Mouse (Mus musculus): ENCODE measurements around the gene Naaladl1.

- no peak for TF ChIP-seq CTCF (IDR thresholded peaks at IDR 0.05; ENCODE audit: low read depth)
- TF ChIP-seq EP300 (IDR thresholded peaks at IDR 0.05; ENCODE audit: low read depth): no peak
Observed at GRCm38 (mm10) chr19:6097847-6098246, 7.7 kb upstream of the Naaladl1 start.
